Mouse (Mus musculus) G1E (cell line): ENCODE measurements around the gene 2010109A12Rik.

ENCODE experiments used
- CTCF ChIP-seq: IDR thresholded peaks from 2 replicates; pipeline ENCODE4 v1.5.1; 2012; ENCODE audit warnings: low read depth, low read length, inconsistent platforms, mixed read lengths
- GATA1 ChIP-seq: IDR thresholded peaks from 2 replicates; pipeline ENCODE4 v1.6.1; 2012; ENCODE audit warnings: borderline replicate concordance, low read length, inconsistent platforms, mixed read lengths
- GATA2 ChIP-seq: IDR thresholded peaks from 2 replicates; pipeline ENCODE4 v1.6.1; 2012; ENCODE audit warnings: low read depth, low read length, inconsistent platforms, borderline replicate concordance
- TAL1 ChIP-seq: conservative IDR thresholded peaks from 2 replicates; pipeline ENCODE4 v1.6.1; 2012; ENCODE audit warnings: low read depth, low read length, inconsistent platforms, mixed read lengths

- TF ChIP-seq CTCF (no peak), TAL1 (no peak), GATA1 (no peak), GATA2 (no peak)
Measured at GRCm38 (mm10) chr5:93201181-93201580, 5.1 kb upstream of the 2010109A12Rik start.
